Mouse (Mus musculus): ENCODE data around the gene Gbf1. TPM values are rescaled to one million over a fixed set of nuclear protein-coding genes. Genes with fewer than 3 reads are reported as not detected.

Gene Gbf1
- total and polyA plus RNA-seq, 3 experiments, result 39.9 to 49.3 (median 40.0) TPM

GRCm38 (mm10) chr19:46131283-46131682 lies 21.0 kb upstream of the Gbf1 start:
- no peak overlapping the region for H3K9ac ChIP-seq (ENCODE audit: low read depth, low read length)
- no peaks in the 10 kb centered on the region for H3K36me3 ChIP-seq (ENCODE audit: control insufficient read depth, insufficient read depth, low read length)
- no peak overlapping the region for H3K27ac ChIP-seq
- H3K4me3 ChIP-seq, result no peak overlapping the region
- DNase-seq, result no peak
- peaks cover 5% of the 10 kb centered on the region for H3K27me3 ChIP-seq (ENCODE audit: control insufficient read depth, insufficient read depth, low read length)
- WGBS, result 7% methylated on average over 8 of the region's 8 CpGs
- no peaks in the 10 kb centered on the region for H3K79me2 ChIP-seq (replicated peaks; ENCODE audit: control insufficient read depth, insufficient read depth, low read length)
- TF ChIP-seq CTCF (IDR thresholded peaks at IDR 0.05) (no peak), POLR2A (IDR thresholded peaks at IDR 0.05; ENCODE audit: insufficient read depth, low read depth, low read length) (no peak), EP300 (IDR thresholded peaks at IDR 0.05; ENCODE audit: insufficient read depth, low read depth, low read length) (no peak)
- no peaks in the 10 kb centered on the region; the same call in 1 of the 2 replicates for H3K4me1 ChIP-seq (ENCODE audit: control insufficient read depth, insufficient read depth, low read length)
- intact Hi-C loops (cut with DNase I), result no loop called here

- Histone ChIP-seq H3K27ac (no peak within 1 kb of the TSS), H3K9ac (ENCODE audit: low read depth, low read length) (no peak within 1 kb of the TSS), H3K4me1 (ENCODE audit: control insufficient read depth, insufficient read depth, low read length) (no peaks in the 10 kb centered on the region; the same call in 1 of the 2 replicates), H3K79me2 (replicated peaks; ENCODE audit: control insufficient read depth, insufficient read depth, low read length) (no peaks in the 10 kb centered on the region), H3K4me3 (peak within 1 kb of the TSS; percentile 26; the same call in 1 of the 2 replicates), H3K36me3 (ENCODE audit: control insufficient read depth, insufficient read depth, low read length) (no peaks in the 10 kb centered on the region), H3K27me3 (ENCODE audit: control insufficient read depth, insufficient read depth, low read length) (peaks cover 6% of the 10 kb centered on the region)
- DNase-seq, result peak; percentile 46 to 61
- WGBS, result 4% methylated on average over 31 of the region's 31 CpGs
- intact Hi-C loops (cut with DNase I), result no loop called here
- TF ChIP-seq EP300 (IDR thresholded peaks at IDR 0.05; ENCODE audit: insufficient read depth, low read depth, low read length) (no peak), POLR2A (IDR thresholded peaks at IDR 0.05; ENCODE audit: insufficient read depth, low read depth, low read length) (no peak), CTCF (IDR thresholded peaks at IDR 0.05) (no peak)
Observed at GRCm38 (mm10) chr19:46131694-46132525, 20.4 kb upstream of the Gbf1 start, which contains the start of gene Elovl3. Gene Elovl3 (plus strand): TSS chr19:46131897.

GRCm38 (mm10) chr19:46132577-46132976 lies 19.7 kb upstream of the Gbf1 start:
- Histone ChIP-seq H3K9ac (ENCODE audit: low read depth, low read length) (no peak overlapping the region), H3K79me2 (replicated peaks; ENCODE audit: control insufficient read depth, insufficient read depth, low read length) (no peaks in the 10 kb centered on the region), H3K4me3 (no peak overlapping the region), H3K36me3 (ENCODE audit: control insufficient read depth, insufficient read depth, low read length) (no peaks in the 10 kb centered on the region), H3K4me1 (ENCODE audit: control insufficient read depth, insufficient read depth, low read length) (peaks cover 2% of the 10 kb centered on the region), H3K27me3 (ENCODE audit: control insufficient read depth, insufficient read depth, low read length) (peaks cover 9% of the 10 kb centered on the region), H3K27ac (no peak overlapping the region)
- 30% methylated on average over 6 of the region's 6 CpGs for WGBS
- TF ChIP-seq EP300 (IDR thresholded peaks at IDR 0.05; ENCODE audit: insufficient read depth, low read depth, low read length), result no peak
- no peak for TF ChIP-seq CTCF (IDR thresholded peaks at IDR 0.05)
- no peak for TF ChIP-seq POLR2A (IDR thresholded peaks at IDR 0.05; ENCODE audit: insufficient read depth, low read depth, low read length)
- intact Hi-C loops (cut with DNase I), result no loop called here
- no peak for DNase-seq

GRCm38 (mm10) chr19:46135297-46135696 lies 17.0 kb upstream of the Gbf1 start:
- peak; percentile 86 to 92 for DNase-seq
- H3K36me3 ChIP-seq (ENCODE audit: control insufficient read depth, insufficient read depth, low read length), result no peaks in the 10 kb centered on the region
- WGBS, result 2% methylated on average over 12 of the region's 12 CpGs
- H3K27me3 ChIP-seq (ENCODE audit: control insufficient read depth, insufficient read depth, low read length), result peaks cover 6% of the 10 kb centered on the region
- H3K4me1 ChIP-seq (ENCODE audit: control insufficient read depth, insufficient read depth, low read length), result peaks cover 2% of the 10 kb centered on the region
- intact Hi-C loops (cut with DNase I), result loop anchor here (1.0 to 2.0 kb wide), 2 partner anchors 119 to 174 kb away; no protein-coding TSS in a partner anchor
- no peak overlapping the region for H3K9ac ChIP-seq (ENCODE audit: low read depth, low read length)
- no peak overlapping the region for H3K27ac ChIP-seq
- H3K79me2 ChIP-seq (replicated peaks; ENCODE audit: control insufficient read depth, insufficient read depth, low read length), result no peaks in the 10 kb centered on the region
- H3K4me3 ChIP-seq, result peak overlapping the region; percentile 58
- no peak for TF ChIP-seq POLR2A (IDR thresholded peaks at IDR 0.05; ENCODE audit: insufficient read depth, low read depth, low read length)
- peak; percentile 93 for TF ChIP-seq EP300 (IDR thresholded peaks at IDR 0.05; ENCODE audit: insufficient read depth, low read depth, low read length)
- no peak; the same call in 1 of the 2 replicates for TF ChIP-seq CTCF (IDR thresholded peaks at IDR 0.05)

DNA sequence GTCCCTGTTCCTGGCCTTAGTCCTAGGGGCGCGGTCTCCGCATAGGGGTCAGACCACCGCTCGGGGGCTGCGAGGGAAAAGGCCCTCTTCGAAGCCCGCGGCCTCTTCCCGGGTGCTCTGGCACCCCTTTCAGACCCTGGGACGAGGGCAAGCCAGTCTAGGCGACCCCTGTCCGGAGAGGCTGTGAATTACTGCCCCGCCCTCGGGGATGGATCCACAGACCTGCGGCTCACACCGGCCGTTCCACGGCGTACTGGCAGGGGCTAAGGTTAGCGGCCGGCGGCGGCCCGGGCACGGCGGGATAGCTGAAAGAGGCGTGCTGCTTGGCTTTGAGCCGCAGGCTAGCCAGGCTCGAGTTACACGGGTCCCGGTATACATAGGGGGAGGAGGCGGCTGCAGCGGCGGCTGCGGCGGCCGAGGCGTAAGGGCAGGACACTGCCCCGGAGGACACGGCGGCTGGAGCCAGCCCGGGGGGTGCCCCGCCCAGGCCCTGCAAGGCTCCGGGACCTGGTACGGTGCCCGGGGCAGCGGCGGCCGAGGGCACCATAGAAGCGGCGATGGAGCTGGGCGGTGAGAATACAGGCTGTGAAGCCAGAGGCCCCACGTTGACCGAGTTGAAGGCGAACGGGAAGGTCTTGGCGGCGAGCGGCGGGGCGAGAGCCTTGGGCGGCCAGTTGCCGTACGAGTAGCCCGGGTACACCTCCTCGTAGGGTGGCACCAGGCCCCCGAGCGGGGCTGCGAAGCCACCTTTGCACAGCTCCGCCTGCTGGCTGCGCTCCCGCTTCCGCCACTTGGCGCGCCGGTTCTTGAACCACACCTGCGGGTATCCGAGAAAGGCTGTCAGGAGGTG lies 16.3 kb upstream of the Gbf1 start:
- Histone ChIP-seq H3K9ac (ENCODE audit: low read depth, low read length) (peak overlapping the region; percentile 63), H3K4me3 (peak overlapping the region; percentile 58), H3K27ac (no peak overlapping the region; the same call in 1 of the 2 replicates), H3K4me1 (ENCODE audit: control insufficient read depth, insufficient read depth, low read length) (peaks cover 2% of the 10 kb centered on the region), H3K27me3 (ENCODE audit: control insufficient read depth, insufficient read depth, low read length) (peaks cover 6% of the 10 kb centered on the region), H3K36me3 (ENCODE audit: control insufficient read depth, insufficient read depth, low read length) (no peaks in the 10 kb centered on the region), H3K79me2 (replicated peaks; ENCODE audit: control insufficient read depth, insufficient read depth, low read length) (no peaks in the 10 kb centered on the region)
- under 1% methylated on average over 79 of the region's 79 CpGs for WGBS
- intact Hi-C loops (cut with DNase I), result loop anchor here (1.0 to 2.0 kb wide), 2 partner anchors 118 to 173 kb away; no protein-coding TSS in a partner anchor
- DNase-seq, result peak; percentile 69 to 73
- TF ChIP-seq CTCF (IDR thresholded peaks at IDR 0.05) (peak; percentile 53), POLR2A (IDR thresholded peaks at IDR 0.05; ENCODE audit: insufficient read depth, low read depth, low read length) (no peak)
